Mouse (Mus musculus): ENCODE measurements around the gene Rai2. TPM values are rescaled to one million over a fixed set of nuclear protein-coding genes. Genes with fewer than 3 reads are reported as not detected.
A peak's percentile ranks its signal among the peaks of the same experiment; 100 is the strongest.

Gene Rai2
- total and polyA plus RNA-seq, 3 experiments, result 37.5 to 48.3 (median 40.3) TPM

DNA sequence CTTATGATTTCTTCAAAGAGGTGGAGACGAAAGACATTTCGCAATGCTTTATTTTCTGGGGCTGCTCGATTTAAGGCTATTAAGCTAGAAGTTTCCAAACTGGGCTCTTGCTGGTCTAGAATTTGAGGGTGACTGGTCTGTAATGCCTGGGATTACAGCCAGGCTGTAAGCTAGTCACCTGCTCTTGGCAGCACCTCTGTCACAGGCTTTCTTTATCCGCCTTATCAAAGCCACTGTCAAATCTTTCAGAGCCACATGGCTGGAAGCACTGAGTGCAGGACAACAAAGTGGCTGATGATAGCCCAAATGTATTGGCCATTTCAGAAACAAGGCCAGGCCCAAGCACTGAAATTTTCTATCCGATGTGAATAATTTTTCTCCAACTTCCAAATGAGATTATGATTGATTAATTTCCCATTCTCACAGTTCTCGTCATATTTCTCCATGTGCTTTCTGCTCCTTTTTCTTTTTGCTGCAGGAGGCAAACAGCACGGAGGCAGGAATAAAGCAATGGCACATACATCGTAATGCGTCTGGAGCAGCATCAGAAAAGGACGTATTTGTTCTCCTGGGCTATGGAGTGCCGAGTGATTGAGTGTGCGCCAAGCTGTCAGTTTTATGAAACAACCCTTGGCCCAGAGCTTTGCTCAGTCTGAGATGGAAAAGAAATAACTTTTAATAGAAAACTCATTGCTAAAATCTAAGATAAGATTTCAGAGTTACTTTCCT, 16.9 kb downstream of the Rai2 start:
- DNase-seq, result peak in 1 of 2 experiments; percentile 40
- H3K36me3 ChIP-seq (ENCODE audit: control insufficient read depth, insufficient read depth, low read length), result no peaks in the 10 kb centered on the region
- intact Hi-C loops (cut with DNase I), result no loop called here
- no peak overlapping the region for H3K4me3 ChIP-seq
- H3K27ac ChIP-seq, result peak overlapping the region; percentile 53
- H3K9ac ChIP-seq (ENCODE audit: low read depth, low read length), result no peak overlapping the region
- H3K4me1 ChIP-seq (ENCODE audit: control insufficient read depth, insufficient read depth, low read length), result peaks cover 3% of the 10 kb centered on the region; the same call in 1 of the 2 replicates
- 67% methylated on average over 12 of the region's 12 CpGs for WGBS
- no peaks in the 10 kb centered on the region for H3K79me2 ChIP-seq (replicated peaks; ENCODE audit: control insufficient read depth, insufficient read depth, low read length)
- no peak for TF ChIP-seq POLR2A (IDR thresholded peaks at IDR 0.05; ENCODE audit: insufficient read depth, low read depth, low read length)
- TF ChIP-seq EP300 (IDR thresholded peaks at IDR 0.05; ENCODE audit: insufficient read depth, low read depth, low read length), result no peak
- TF ChIP-seq CTCF (IDR thresholded peaks at IDR 0.05), result no peak
- H3K27me3 ChIP-seq (ENCODE audit: control insufficient read depth, insufficient read depth, low read length), result no peaks in the 10 kb centered on the region

DNA sequence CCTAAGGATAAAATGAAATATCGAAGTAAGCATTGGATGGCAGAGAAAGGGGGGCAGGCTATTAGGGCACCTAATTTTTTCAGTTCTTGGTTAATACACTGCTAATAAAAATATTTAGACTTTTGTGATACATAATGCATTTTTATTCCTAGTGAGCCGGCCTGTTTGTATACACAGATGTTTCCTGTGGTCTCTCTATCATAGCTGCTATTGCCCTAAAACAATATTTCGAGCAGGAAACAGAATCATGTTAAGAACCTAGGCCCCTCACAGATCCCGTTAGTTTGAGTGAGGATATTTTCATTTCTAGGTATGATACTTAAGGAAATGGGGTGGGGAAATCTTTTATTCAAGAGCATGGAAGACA, 17.4 kb downstream of the Rai2 start:
- Histone ChIP-seq H3K27ac (no peak overlapping the region), H3K9ac (ENCODE audit: low read depth, low read length) (no peak overlapping the region), H3K27me3 (ENCODE audit: control insufficient read depth, insufficient read depth, low read length) (no peaks in the 10 kb centered on the region), H3K36me3 (ENCODE audit: control insufficient read depth, insufficient read depth, low read length) (no peaks in the 10 kb centered on the region), H3K4me3 (no peak overlapping the region), H3K79me2 (replicated peaks; ENCODE audit: control insufficient read depth, insufficient read depth, low read length) (no peaks in the 10 kb centered on the region), H3K4me1 (ENCODE audit: control insufficient read depth, insufficient read depth, low read length) (peaks cover 3% of the 10 kb centered on the region; the same call in 1 of the 2 replicates)
- intact Hi-C loops (cut with DNase I), result no loop called here
- DNase-seq, result no peak
- TF ChIP-seq POLR2A (IDR thresholded peaks at IDR 0.05; ENCODE audit: insufficient read depth, low read depth, low read length) (no peak), CTCF (IDR thresholded peaks at IDR 0.05) (no peak), EP300 (IDR thresholded peaks at IDR 0.05; ENCODE audit: insufficient read depth, low read depth, low read length) (no peak)
- WGBS, result 52% methylated on average over 4 of the region's 4 CpGs

DNA sequence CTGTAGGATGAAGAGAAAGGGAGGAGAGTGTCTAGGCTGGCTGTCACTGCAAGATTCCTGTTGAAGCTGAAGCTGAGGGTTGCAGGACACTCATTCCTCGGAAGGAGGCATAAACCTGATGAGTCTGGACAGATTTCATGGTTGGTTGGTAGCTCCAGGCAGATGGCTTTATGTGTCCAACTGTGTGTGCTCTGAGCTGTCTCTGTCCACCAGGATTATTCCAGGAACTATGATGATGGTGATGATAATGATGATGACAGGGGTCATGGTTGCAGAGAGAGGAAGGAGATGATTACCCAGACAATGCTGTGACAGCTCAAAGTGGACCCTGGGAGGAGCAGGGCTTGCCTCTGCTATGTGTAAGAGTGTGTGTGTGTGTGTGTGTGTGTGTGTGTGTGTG, 22.5 kb downstream of the Rai2 start:
- 48% methylated on average over 1 of the region's 1 CpGs for WGBS
- intact Hi-C loops (cut with DNase I), result no loop called here
- no peak for DNase-seq

DNA sequence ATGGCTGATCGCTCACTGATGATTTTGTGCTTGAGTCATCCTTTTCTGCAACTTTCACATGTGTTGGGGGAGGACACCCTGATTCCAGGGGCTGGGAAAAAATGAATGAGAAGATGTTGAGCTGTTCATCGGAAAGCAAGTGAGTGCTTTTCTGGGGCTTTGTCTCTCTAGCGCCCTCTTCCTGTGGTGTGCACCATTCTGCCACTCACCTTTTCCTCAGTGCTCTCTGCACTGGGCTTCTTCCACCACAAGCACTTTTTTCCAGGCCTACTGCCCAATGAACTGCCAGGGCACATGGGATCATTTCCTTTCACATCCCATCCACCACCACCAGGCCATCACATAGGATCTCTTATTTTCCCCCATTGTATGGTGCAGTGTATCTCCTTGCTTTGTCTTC, 26.2 kb downstream of the Rai2 start:
- intact Hi-C loops (cut with DNase I), result no loop called here
- TF ChIP-seq POLR2A (IDR thresholded peaks at IDR 0.05; ENCODE audit: insufficient read depth, low read depth, low read length) (no peak), CTCF (IDR thresholded peaks at IDR 0.05) (peak; percentile 43)
- no peak for DNase-seq
- no peaks in the 10 kb centered on the region for H3K27me3 ChIP-seq (ENCODE audit: control insufficient read depth, insufficient read depth, low read length)
- no peak overlapping the region for H3K4me3 ChIP-seq
- WGBS, result 48% methylated on average over 3 of the region's 3 CpGs
- H3K36me3 ChIP-seq (ENCODE audit: control insufficient read depth, insufficient read depth, low read length), result no peaks in the 10 kb centered on the region; the same call in 1 of the 2 replicates
- no peaks in the 10 kb centered on the region for H3K79me2 ChIP-seq (replicated peaks; ENCODE audit: control insufficient read depth, insufficient read depth, low read length)
- no peak overlapping the region for H3K9ac ChIP-seq (ENCODE audit: low read depth, low read length)
- peaks cover 5% of the 10 kb centered on the region; the same call in 1 of the 2 replicates for H3K4me1 ChIP-seq (ENCODE audit: control insufficient read depth, insufficient read depth, low read length)
- no peak overlapping the region for H3K27ac ChIP-seq

More for the DNA sequence above, 22.5 kb downstream of the Rai2 start:
- no peak for TF ChIP-seq CTCF (IDR thresholded peaks at IDR 0.05)
- TF ChIP-seq POLR2A (IDR thresholded peaks at IDR 0.05; ENCODE audit: insufficient read depth, low read depth, low read length), result no peak
- TF ChIP-seq EP300 (IDR thresholded peaks at IDR 0.05; ENCODE audit: insufficient read depth, low read depth, low read length), result no peak
- Histone ChIP-seq H3K27me3 (ENCODE audit: control insufficient read depth, insufficient read depth, low read length) (no peaks in the 10 kb centered on the region), H3K4me3 (no peak overlapping the region), H3K79me2 (replicated peaks; ENCODE audit: control insufficient read depth, insufficient read depth, low read length) (no peaks in the 10 kb centered on the region), H3K4me1 (ENCODE audit: control insufficient read depth, insufficient read depth, low read length) (peaks cover 3% of the 10 kb centered on the region; the same call in 1 of the 2 replicates), H3K27ac (no peak overlapping the region), H3K9ac (ENCODE audit: low read depth, low read length) (no peak overlapping the region), H3K36me3 (ENCODE audit: control insufficient read depth, insufficient read depth, low read length) (no peaks in the 10 kb centered on the region; the same call in 1 of the 2 replicates)

DNA sequence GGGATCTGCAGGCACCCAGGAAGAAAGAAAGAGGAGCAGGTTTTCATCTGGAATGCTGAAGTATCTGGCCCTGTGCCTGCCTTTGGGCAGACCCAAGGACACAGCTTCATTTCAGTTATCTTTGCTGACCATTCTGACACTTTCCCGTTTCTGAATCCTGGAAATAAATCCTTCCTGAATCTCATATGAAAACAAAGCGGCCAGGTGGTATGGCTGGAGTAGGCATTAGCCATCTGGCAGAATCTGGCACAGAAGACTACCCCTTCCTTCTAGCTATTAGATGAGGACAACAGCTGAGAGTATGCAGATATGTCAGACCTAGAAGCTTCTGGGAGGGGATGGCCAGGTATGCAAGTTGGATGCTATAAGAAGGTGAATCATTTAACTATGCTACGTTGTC, 28.4 kb downstream of the Rai2 start:
- no peaks in the 10 kb centered on the region for H3K79me2 ChIP-seq (replicated peaks; ENCODE audit: control insufficient read depth, insufficient read depth, low read length)
- H3K36me3 ChIP-seq (ENCODE audit: control insufficient read depth, insufficient read depth, low read length), result no peaks in the 10 kb centered on the region; the same call in 1 of the 2 replicates
- H3K9ac ChIP-seq (ENCODE audit: low read depth, low read length), result no peak overlapping the region
- intact Hi-C loops (cut with DNase I), result no loop called here
- no peak overlapping the region for H3K4me3 ChIP-seq
- DNase-seq, result no peak
- H3K27ac ChIP-seq, result no peak overlapping the region
- H3K27me3 ChIP-seq (ENCODE audit: control insufficient read depth, insufficient read depth, low read length), result no peaks in the 10 kb centered on the region
- H3K4me1 ChIP-seq (ENCODE audit: control insufficient read depth, insufficient read depth, low read length), result peaks cover 5% of the 10 kb centered on the region; the same call in 1 of the 2 replicates
- WGBS, result 64% methylated on average over 3 of the region's 3 CpGs
- TF ChIP-seq POLR2A (IDR thresholded peaks at IDR 0.05; ENCODE audit: insufficient read depth, low read depth, low read length) (no peak), EP300 (IDR thresholded peaks at IDR 0.05; ENCODE audit: insufficient read depth, low read depth, low read length) (no peak), CTCF (IDR thresholded peaks at IDR 0.05) (no peak)

DNA sequence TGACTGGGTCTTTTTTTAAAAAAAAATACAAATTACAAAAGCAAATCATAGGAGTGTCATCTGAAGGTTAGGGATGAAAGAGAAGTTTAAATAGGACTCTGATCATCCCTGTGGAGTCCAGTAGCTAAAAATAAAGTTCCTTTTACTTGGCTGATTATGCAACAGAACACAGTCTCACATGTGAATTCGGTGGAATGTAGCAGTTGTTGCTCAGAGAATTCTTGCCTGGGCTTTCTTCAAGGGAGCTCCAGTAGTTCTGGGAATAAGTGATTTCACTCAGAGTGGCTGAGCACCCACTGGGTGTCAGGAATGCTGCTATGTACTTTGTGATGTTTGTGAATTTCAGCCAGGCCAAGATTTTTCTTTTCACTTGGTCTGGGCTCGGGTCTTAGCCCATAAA, 30.5 kb downstream of the Rai2 start:
- H3K36me3 ChIP-seq (ENCODE audit: control insufficient read depth, insufficient read depth, low read length), result no peaks in the 10 kb centered on the region; the same call in 1 of the 2 replicates
- H3K79me2 ChIP-seq (replicated peaks; ENCODE audit: control insufficient read depth, insufficient read depth, low read length), result no peaks in the 10 kb centered on the region
- H3K27me3 ChIP-seq (ENCODE audit: control insufficient read depth, insufficient read depth, low read length), result no peaks in the 10 kb centered on the region
- DNase-seq, result no peak
- H3K27ac ChIP-seq, result peak overlapping the region; percentile 67
- TF ChIP-seq CTCF (IDR thresholded peaks at IDR 0.05), result no peak
- no peak for TF ChIP-seq EP300 (IDR thresholded peaks at IDR 0.05; ENCODE audit: insufficient read depth, low read depth, low read length)
- no peak for TF ChIP-seq POLR2A (IDR thresholded peaks at IDR 0.05; ENCODE audit: insufficient read depth, low read depth, low read length)
- no peak overlapping the region for H3K9ac ChIP-seq (ENCODE audit: low read depth, low read length)
- no peak overlapping the region for H3K4me3 ChIP-seq
- WGBS, result 33% methylated on average over 2 of the region's 2 CpGs
- peaks cover 5% of the 10 kb centered on the region; the same call in 1 of the 2 replicates for H3K4me1 ChIP-seq (ENCODE audit: control insufficient read depth, insufficient read depth, low read length)
- intact Hi-C loops (cut with DNase I), result no loop called here
